Mouse (Mus musculus): ENCODE results near the gene Ldb3. TPM values are rescaled to one million over a fixed set of nuclear protein-coding genes. Genes with fewer than 3 reads are reported as not detected.

The Ldb3 gene
- polyA plus RNA-seq (2014; fragmentation: Nextera tagmentation; extraction: Ambion mirVana), result 0.28 and 0.29 TPM in 2 replicates

- 76% methylated on average over 8 of the region's 8 CpGs for WGBS
Measured at GRCm38 (mm10) chr14:34588498-34588897, at the start of gene Ldb3. TSS of gene Ldb3 (minus strand) at chr14:34588682.

GRCm38 (mm10) chr14:34635721-34636120, 47.2 kb upstream of the Ldb3 start:
- no peaks in the 10 kb centered on the region for H3K4me1 ChIP-seq (replicated peaks; ENCODE audit: control insufficient read depth, insufficient read depth, low read length)
- H3K9me3 ChIP-seq (ENCODE audit: control insufficient read depth, low read length), result no peaks in the 10 kb centered on the region
- no peaks in the 10 kb centered on the region for H3K36me3 ChIP-seq (ENCODE audit: control insufficient read depth, insufficient read depth, low read length)
- H3K27me3 ChIP-seq (ENCODE audit: control insufficient read depth, insufficient read depth, low read length), result no peaks in the 10 kb centered on the region
- ATAC-seq (ENCODE audit: low FRiP score) (no peak), DNase-seq (ENCODE audit: low spot score) (no peak)
- no peak overlapping the region for H3K9ac ChIP-seq (ENCODE audit: low read depth, low read length)
- H3K27ac ChIP-seq (ENCODE audit: low read depth, low read length), result no peak overlapping the region
- no peak overlapping the region for H3K4me2 ChIP-seq (replicated peaks; ENCODE audit: low read depth, low read length)
- H3K4me3 ChIP-seq (ENCODE audit: low read depth, low read length), result no peak overlapping the region
- 88% methylated on average over 6 of the region's 6 CpGs for WGBS

More at GRCm38 (mm10) chr14:34588498-34588897, at the start of gene Ldb3:
- Histone ChIP-seq H3K9me3 (ENCODE audit: control insufficient read depth, low read length) (no peaks in the 10 kb centered on the region), H3K4me3 (ENCODE audit: low read depth, low read length) (no peak within 1 kb of the TSS), H3K9ac (ENCODE audit: low read depth, low read length) (no peak within 1 kb of the TSS), H3K4me2 (replicated peaks; ENCODE audit: low read depth, low read length) (no peak within 1 kb of the TSS), H3K27me3 (ENCODE audit: control insufficient read depth, insufficient read depth, low read length) (no peaks in the 10 kb centered on the region), H3K36me3 (ENCODE audit: control insufficient read depth, insufficient read depth, low read length) (no peaks in the 10 kb centered on the region), H3K4me1 (replicated peaks; ENCODE audit: control insufficient read depth, insufficient read depth, low read length) (no peaks in the 10 kb centered on the region), H3K27ac (ENCODE audit: low read depth, low read length) (no peak within 1 kb of the TSS)
- DNase-seq (ENCODE audit: low spot score), result no peak
- ATAC-seq (ENCODE audit: low FRiP score), result no peak

- WGBS, result 47% methylated on average over 7 of the region's 7 CpGs
- no peaks in the 10 kb centered on the region for H3K4me1 ChIP-seq (replicated peaks; ENCODE audit: control insufficient read depth, insufficient read depth, low read length)
- DNase-seq (ENCODE audit: low spot score), result no peak
- H3K4me3 ChIP-seq (ENCODE audit: low read depth, low read length), result no peak overlapping the region
- no peak overlapping the region for H3K4me2 ChIP-seq (replicated peaks; ENCODE audit: low read depth, low read length)
- no peak overlapping the region for H3K27ac ChIP-seq (ENCODE audit: low read depth, low read length)
- no peaks in the 10 kb centered on the region for H3K9me3 ChIP-seq (ENCODE audit: control insufficient read depth, low read length)
- no peaks in the 10 kb centered on the region for H3K36me3 ChIP-seq (ENCODE audit: control insufficient read depth, insufficient read depth, low read length)
- no peaks in the 10 kb centered on the region for H3K27me3 ChIP-seq (ENCODE audit: control insufficient read depth, insufficient read depth, low read length)
- no peak overlapping the region for H3K9ac ChIP-seq (ENCODE audit: low read depth, low read length)
- ATAC-seq (ENCODE audit: low FRiP score), result no peak
Measured at GRCm38 (mm10) chr14:34635192-34635591, 46.7 kb upstream of the Ldb3 start.

DNA sequence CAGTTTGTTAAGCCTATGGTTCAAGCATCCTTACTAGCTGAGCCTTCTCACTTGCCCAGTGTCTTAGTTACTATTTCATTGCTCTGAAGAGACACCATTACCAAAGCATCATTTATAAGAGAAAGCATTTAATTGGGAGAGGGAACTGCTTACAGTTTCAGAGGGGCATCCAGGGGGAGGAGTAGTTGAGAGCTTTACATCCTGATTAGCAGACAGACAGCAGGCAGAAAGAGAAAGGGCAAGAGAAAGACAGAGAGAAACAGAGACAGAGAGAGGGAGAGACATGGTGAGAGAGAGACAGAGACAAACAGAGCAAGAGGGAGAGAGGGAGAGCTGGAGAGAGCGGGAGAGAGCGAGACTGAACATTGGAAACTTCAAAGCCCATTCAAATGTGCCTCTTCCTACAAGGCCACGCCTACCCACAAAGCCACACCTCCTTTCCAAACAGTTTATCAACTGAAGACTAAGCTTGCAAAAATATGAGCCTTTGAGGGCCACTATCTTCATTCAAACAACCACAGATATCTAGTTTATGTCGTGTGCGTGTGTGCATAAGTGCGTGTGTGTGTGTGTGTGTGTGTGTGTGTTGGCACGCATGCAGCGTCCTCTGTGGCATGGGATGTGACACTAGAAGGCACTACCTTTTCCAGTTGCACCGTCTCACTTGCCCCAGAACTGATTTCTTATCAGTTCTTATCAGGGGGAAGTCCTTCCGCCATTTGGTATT, 44.4 kb upstream of the Ldb3 start:
- H3K9me3 ChIP-seq (ENCODE audit: control insufficient read depth, low read length), result no peaks in the 10 kb centered on the region
- DNase-seq (ENCODE audit: low spot score), result no peak
- 80% methylated on average over 10 of the region's 10 CpGs for WGBS
- H3K4me2 ChIP-seq (replicated peaks; ENCODE audit: low read depth, low read length), result no peak overlapping the region
- no peak overlapping the region for H3K9ac ChIP-seq (ENCODE audit: low read depth, low read length)
- H3K4me3 ChIP-seq (ENCODE audit: low read depth, low read length), result no peak overlapping the region
- H3K4me1 ChIP-seq (replicated peaks; ENCODE audit: control insufficient read depth, insufficient read depth, low read length), result no peaks in the 10 kb centered on the region
- no peak for ATAC-seq (ENCODE audit: low FRiP score)
- H3K36me3 ChIP-seq (ENCODE audit: control insufficient read depth, insufficient read depth, low read length), result no peaks in the 10 kb centered on the region
- H3K27ac ChIP-seq (ENCODE audit: low read depth, low read length), result no peak overlapping the region
- H3K27me3 ChIP-seq (ENCODE audit: control insufficient read depth, insufficient read depth, low read length), result no peaks in the 10 kb centered on the region

DNA sequence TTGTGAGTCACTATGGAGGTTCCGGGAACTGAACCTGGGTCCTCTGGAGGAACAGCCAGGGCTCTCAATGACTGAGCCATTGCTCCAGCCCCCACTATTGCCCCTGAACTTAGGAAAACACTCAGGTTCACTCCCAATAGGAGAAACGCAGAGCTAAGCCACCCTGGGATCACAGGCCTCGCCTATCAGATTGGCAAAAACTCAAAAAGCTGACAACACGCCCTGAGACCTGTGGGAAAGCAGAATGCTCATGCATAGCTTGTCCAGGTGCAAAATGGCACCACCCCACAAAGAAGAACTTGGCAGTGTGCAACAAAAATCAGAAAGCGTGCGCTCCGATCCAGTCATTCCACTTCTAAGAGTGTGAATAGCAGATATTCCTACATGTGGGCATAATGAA, 38.3 kb upstream of the Ldb3 start:
- H3K27ac ChIP-seq (ENCODE audit: low read depth, low read length), result no peak overlapping the region
- no peak for ATAC-seq (ENCODE audit: low FRiP score)
- 90% methylated on average over 7 of the region's 7 CpGs for WGBS
- no peak for DNase-seq (ENCODE audit: low spot score)
- H3K9me3 ChIP-seq (ENCODE audit: control insufficient read depth, low read length), result no peaks in the 10 kb centered on the region
- H3K4me2 ChIP-seq (replicated peaks; ENCODE audit: low read depth, low read length), result no peak overlapping the region
- no peaks in the 10 kb centered on the region for H3K36me3 ChIP-seq (ENCODE audit: control insufficient read depth, insufficient read depth, low read length)
- H3K9ac ChIP-seq (ENCODE audit: low read depth, low read length), result no peak overlapping the region
- no peaks in the 10 kb centered on the region for H3K4me1 ChIP-seq (replicated peaks; ENCODE audit: control insufficient read depth, insufficient read depth, low read length)
- H3K4me3 ChIP-seq (ENCODE audit: low read depth, low read length), result no peak overlapping the region
- no peaks in the 10 kb centered on the region for H3K27me3 ChIP-seq (ENCODE audit: control insufficient read depth, insufficient read depth, low read length)

DNA sequence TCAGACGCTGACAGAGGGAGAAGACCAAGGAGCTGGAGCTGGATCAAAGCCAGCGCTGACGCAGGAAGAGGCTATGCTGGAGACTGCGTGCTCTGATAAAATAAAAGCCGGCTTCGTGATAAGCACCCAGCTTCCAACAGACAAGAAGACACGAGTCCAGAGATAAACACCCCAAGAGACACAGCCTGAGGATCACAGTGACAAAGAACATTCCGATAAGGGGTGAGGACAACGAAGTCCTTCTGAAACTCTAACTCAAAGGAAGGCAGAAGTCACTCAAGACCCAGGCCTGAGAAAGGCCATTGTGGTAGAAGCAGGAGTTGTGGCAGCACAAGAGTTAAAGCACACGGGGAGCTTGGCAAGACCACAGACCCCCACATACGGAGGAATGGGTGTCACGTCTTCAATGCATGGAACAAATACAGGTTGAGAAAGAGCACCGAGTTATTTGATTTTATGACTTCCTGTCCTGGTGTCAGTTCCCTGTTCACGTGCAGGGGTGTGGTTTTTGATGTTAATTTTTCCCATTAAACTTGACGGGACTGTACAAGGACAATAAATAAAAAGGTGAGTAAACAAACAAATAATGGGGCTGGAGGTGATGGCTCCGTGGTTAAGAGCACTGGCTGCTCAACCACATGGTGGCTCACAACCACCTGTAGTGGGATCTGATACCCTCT, 35.2 kb upstream of the Ldb3 start:
- WGBS, result 84% methylated on average over 16 of the region's 16 CpGs
- ATAC-seq (ENCODE audit: low FRiP score), result no peak
- no peak for DNase-seq (ENCODE audit: low spot score)

DNA sequence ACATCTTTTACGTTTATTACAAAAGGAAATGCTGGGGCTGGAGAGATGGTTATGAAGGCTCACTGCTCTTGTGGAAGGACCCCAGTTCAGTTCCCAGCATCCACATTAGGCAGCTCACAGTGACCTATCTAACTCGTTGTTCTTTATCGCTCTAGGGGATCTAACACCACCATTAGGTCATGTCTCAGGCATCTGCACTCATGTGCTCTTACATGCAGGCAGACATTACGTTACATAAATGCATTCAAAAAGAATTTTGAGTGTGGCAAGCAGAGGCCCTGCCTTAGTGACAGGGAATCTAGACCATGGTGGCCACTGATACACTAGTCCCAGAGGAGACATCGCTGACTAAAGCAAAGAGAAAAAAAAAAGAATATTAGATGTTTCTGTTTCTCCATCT, 34.6 kb upstream of the Ldb3 start:
- Histone ChIP-seq H3K9me3 (ENCODE audit: control insufficient read depth, low read length) (no peaks in the 10 kb centered on the region), H3K4me3 (ENCODE audit: low read depth, low read length) (no peak overlapping the region), H3K9ac (ENCODE audit: low read depth, low read length) (no peak overlapping the region), H3K4me2 (replicated peaks; ENCODE audit: low read depth, low read length) (no peak overlapping the region), H3K36me3 (ENCODE audit: control insufficient read depth, insufficient read depth, low read length) (no peaks in the 10 kb centered on the region), H3K27ac (ENCODE audit: low read depth, low read length) (no peak overlapping the region), H3K4me1 (replicated peaks; ENCODE audit: control insufficient read depth, insufficient read depth, low read length) (no peaks in the 10 kb centered on the region), H3K27me3 (ENCODE audit: control insufficient read depth, insufficient read depth, low read length) (no peaks in the 10 kb centered on the region)
- ATAC-seq (ENCODE audit: low FRiP score), result no peak
- DNase-seq (ENCODE audit: low spot score), result no peak
- WGBS, result 90% methylated on average over 5 of the region's 5 CpGs

More for the DNA sequence above, 35.2 kb upstream of the Ldb3 start:
- no peak overlapping the region for H3K9ac ChIP-seq (ENCODE audit: low read depth, low read length)
- no peaks in the 10 kb centered on the region for H3K27me3 ChIP-seq (ENCODE audit: control insufficient read depth, insufficient read depth, low read length)
- no peak overlapping the region for H3K4me3 ChIP-seq (ENCODE audit: low read depth, low read length)
- H3K36me3 ChIP-seq (ENCODE audit: control insufficient read depth, insufficient read depth, low read length), result no peaks in the 10 kb centered on the region
- H3K4me2 ChIP-seq (replicated peaks; ENCODE audit: low read depth, low read length), result no peak overlapping the region
- no peaks in the 10 kb centered on the region for H3K9me3 ChIP-seq (ENCODE audit: control insufficient read depth, low read length)
- no peak overlapping the region for H3K27ac ChIP-seq (ENCODE audit: low read depth, low read length)
- no peaks in the 10 kb centered on the region for H3K4me1 ChIP-seq (replicated peaks; ENCODE audit: control insufficient read depth, insufficient read depth, low read length)

DNA sequence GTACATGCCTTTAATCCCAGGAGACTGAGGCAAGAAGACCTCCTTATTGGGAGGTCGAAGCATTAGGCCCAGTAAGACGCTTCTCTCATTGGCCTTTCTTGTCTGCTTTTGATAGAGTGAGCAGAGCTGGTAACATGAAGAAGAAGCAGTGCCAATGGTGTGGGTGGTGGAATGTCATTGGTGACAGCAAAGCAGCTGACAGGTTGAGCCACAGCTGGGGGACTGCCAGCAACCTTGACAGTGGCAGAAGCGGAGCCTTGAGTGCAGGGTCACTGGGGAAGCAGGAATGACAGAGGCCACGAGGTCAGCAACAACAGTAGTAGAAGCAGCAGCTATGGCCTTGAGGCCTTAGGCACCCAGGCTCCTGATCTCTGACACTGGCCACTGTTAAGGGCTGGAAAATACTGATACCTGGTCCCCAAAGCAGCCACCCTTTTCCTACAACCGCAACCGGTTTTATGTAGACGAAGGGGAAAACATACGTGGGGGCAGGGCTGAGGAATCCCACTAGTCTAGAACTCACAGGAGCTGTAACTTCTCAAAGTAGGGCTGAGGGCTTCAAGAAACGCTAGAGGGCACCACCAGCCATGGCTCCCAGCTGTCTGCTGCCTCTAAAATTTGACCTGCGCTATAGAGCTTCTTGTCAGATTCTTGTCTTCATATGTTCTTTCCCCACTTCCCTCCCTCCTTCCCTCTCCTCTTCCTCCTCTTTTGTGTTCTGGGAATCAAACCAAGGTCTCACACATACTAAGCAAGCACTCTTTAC, 32.3 kb upstream of the Ldb3 start:
- no peak overlapping the region for H3K4me3 ChIP-seq (ENCODE audit: low read depth, low read length)
- DNase-seq (ENCODE audit: low spot score) (peak; percentile 35), ATAC-seq (ENCODE audit: low FRiP score) (no peak)
- H3K27me3 ChIP-seq (ENCODE audit: control insufficient read depth, insufficient read depth, low read length), result no peaks in the 10 kb centered on the region
- 33% methylated on average over 10 of the region's 10 CpGs for WGBS
- H3K27ac ChIP-seq (ENCODE audit: low read depth, low read length), result no peak overlapping the region
- no peaks in the 10 kb centered on the region for H3K4me1 ChIP-seq (replicated peaks; ENCODE audit: control insufficient read depth, insufficient read depth, low read length)
- no peaks in the 10 kb centered on the region for H3K36me3 ChIP-seq (ENCODE audit: control insufficient read depth, insufficient read depth, low read length)
- H3K9ac ChIP-seq (ENCODE audit: low read depth, low read length), result no peak overlapping the region
- no peaks in the 10 kb centered on the region for H3K9me3 ChIP-seq (ENCODE audit: control insufficient read depth, low read length)
- H3K4me2 ChIP-seq (replicated peaks; ENCODE audit: low read depth, low read length), result no peak overlapping the region
